Mouse (Mus musculus) left cerebral cortex, postnatal 25 days (tissue): ENCODE measurements around the gene Cherp. TPM values are rescaled to one million over a fixed set of nuclear protein-coding genes. Genes with fewer than 3 reads are reported as not detected.

ENCODE experiments used
- DNase-seq, 2 experiments: peaks; one replicate each; pipeline ENCODE4 v3.0.0; 2022; ENCODE audit warnings: low spot score in 2 of 2, mixed read lengths in 1 of 2
- intact Hi-C: fragments of 180-260 bp; cut with DNase I; formaldehyde crosslinking; loops from one replicate; pipeline ENCODE4 v1.15.1; 2025
- total RNA-seq, 2 experiments: library from RNA; stranded (reverse); gene quantifications; 2 replicates each; pipeline ENCODE4 v1.2.3; 2021

Gene Cherp
- total RNA-seq, 2 experiments from 2014 or later, result 66.5 to 68.6 TPM

- no peak for DNase-seq
- intact Hi-C loops, result no loop called here
These were observed 12.0 kb upstream of the Cherp start for GRCm38 (mm10) chr8:72487014-72487413.

- intact Hi-C loops, result no loop called here
- DNase-seq, result peak in 1 of 2 experiments; percentile 39
These were observed 10.6 kb upstream of the Cherp start for GRCm38 (mm10) chr8:72485456-72486199.

- no peak for DNase-seq
- intact Hi-C loops, result no loop called here
These were observed 4.3 kb downstream of the Cherp start for GRCm38 (mm10) chr8:72470684-72471083.

- intact Hi-C loops, result no loop called here
- DNase-seq, result no peak
These were observed 5.0 kb downstream of the Cherp start for GRCm38 (mm10) chr8:72469984-72470383.

- intact Hi-C loops, result no loop called here
These were observed 5.8 kb downstream of the Cherp start for GRCm38 (mm10) chr8:72469243-72469642.

GRCm38 (mm10) chr8:72464211-72464610 lies 10.8 kb downstream of the Cherp start:
- DNase-seq, result no peak

More at GRCm38 (mm10) chr8:72469243-72469642, 5.8 kb downstream of the Cherp start:
- no peak for DNase-seq

GRCm38 (mm10) chr8:72459881-72460533 lies 15.0 kb downstream of the Cherp start:
- no peak for DNase-seq
- intact Hi-C loops, result no loop called here

More at GRCm38 (mm10) chr8:72464211-72464610, 10.8 kb downstream of the Cherp start:
- intact Hi-C loops, result no loop called here

GRCm38 (mm10) chr8:72458457-72458856 lies 16.6 kb downstream of the Cherp start:
- intact Hi-C loops, result no loop called here
- DNase-seq, result no peak

GRCm38 (mm10) chr8:72457806-72458205 lies 17.2 kb downstream of the Cherp start:
- DNase-seq, result no peak
- intact Hi-C loops, result no loop called here

GRCm38 (mm10) chr8:72455317-72455716 lies 19.7 kb downstream of the Cherp start:
- intact Hi-C loops, result no loop called here
- DNase-seq, result no peak

GRCm38 (mm10) chr8:72453904-72454303 lies 21.1 kb downstream of the Cherp start:
- DNase-seq, result no peak

GRCm38 (mm10) chr8:72451516-72451915 lies 23.5 kb downstream of the Cherp start:
- DNase-seq, result no peak
- intact Hi-C loops, result no loop called here

More at GRCm38 (mm10) chr8:72453904-72454303, 21.1 kb downstream of the Cherp start:
- intact Hi-C loops, result no loop called here

GRCm38 (mm10) chr8:72445071-72445470 lies 30.0 kb downstream of the Cherp start:
- intact Hi-C loops, result no loop called here
- DNase-seq, result no peak

- intact Hi-C loops, result no loop called here
- no peak for DNase-seq
These were observed 31.1 kb downstream of the Cherp start for GRCm38 (mm10) chr8:72443994-72444350.

- intact Hi-C loops, result no loop called here
- DNase-seq, result peak; percentile 99 to 100
These were observed 31.6 kb downstream of the Cherp start, which contains the start of the genes Calr3 and 1700030K09Rik for GRCm38 (mm10) chr8:72443338-72443993. Gene Calr3 (minus strand): TSS chr8:72443870. Gene 1700030K09Rik (plus strand): TSS chr8:72443880.

GRCm38 (mm10) chr8:72438248-72439015 lies 36.6 kb downstream of the Cherp start:
- DNase-seq, result no peak
- intact Hi-C loops, result no loop called here

GRCm38 (mm10) chr8:72434952-72435351 lies 40.1 kb downstream of the Cherp start:
- no peak for DNase-seq
- intact Hi-C loops, result no loop called here

- intact Hi-C loops, result no loop called here
- no peak for DNase-seq
These were observed 45.4 kb downstream of the Cherp start for GRCm38 (mm10) chr8:72429676-72430075.

GRCm38 (mm10) chr8:72422926-72423325 lies 52.1 kb downstream of the Cherp start:
- intact Hi-C loops, result no loop called here
- no peak for DNase-seq
